Mouse (Mus musculus): ENCODE measurements at regions not wholly inside any gene's neighbourhood (a gene's known extent, or its start where the extent isn't known, plus 50 kb on each side); places are given as distances from the start of the nearest gene placed in this dataset.

DNA sequence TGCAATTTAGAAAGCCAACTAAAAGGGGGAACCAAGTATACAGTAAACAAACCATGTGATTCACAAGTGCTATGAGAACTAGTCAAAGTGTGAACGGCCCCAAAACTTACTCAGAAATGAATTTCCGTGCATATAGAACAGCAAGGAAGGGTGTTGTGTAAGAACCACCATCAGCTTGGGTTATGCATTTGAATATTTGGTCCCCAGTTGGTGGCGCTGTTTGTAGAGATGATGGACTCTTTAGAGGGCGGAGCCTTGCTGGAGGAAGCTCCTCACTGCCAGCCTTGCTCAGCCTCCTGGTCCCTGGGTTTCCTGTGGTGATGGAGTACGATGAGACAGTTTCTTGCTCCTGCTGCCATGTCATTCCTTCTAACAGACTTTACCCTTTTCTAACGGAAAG lies 556.7 kb upstream of the Adgrl2 start:
- TF ChIP-seq POLR2A (IDR thresholded peaks at IDR 0.05; ENCODE audit: extremely low read depth, insufficient read depth, low read length) (no peak), CTCF (IDR thresholded peaks at IDR 0.05; ENCODE audit: extremely low read depth, insufficient read depth, low read length) (no peak)

Data from cortical plate, adult 2 months (tissue).